ENCODE assay signal across 8 mouse cellular contexts in the genomic region with DNA sequence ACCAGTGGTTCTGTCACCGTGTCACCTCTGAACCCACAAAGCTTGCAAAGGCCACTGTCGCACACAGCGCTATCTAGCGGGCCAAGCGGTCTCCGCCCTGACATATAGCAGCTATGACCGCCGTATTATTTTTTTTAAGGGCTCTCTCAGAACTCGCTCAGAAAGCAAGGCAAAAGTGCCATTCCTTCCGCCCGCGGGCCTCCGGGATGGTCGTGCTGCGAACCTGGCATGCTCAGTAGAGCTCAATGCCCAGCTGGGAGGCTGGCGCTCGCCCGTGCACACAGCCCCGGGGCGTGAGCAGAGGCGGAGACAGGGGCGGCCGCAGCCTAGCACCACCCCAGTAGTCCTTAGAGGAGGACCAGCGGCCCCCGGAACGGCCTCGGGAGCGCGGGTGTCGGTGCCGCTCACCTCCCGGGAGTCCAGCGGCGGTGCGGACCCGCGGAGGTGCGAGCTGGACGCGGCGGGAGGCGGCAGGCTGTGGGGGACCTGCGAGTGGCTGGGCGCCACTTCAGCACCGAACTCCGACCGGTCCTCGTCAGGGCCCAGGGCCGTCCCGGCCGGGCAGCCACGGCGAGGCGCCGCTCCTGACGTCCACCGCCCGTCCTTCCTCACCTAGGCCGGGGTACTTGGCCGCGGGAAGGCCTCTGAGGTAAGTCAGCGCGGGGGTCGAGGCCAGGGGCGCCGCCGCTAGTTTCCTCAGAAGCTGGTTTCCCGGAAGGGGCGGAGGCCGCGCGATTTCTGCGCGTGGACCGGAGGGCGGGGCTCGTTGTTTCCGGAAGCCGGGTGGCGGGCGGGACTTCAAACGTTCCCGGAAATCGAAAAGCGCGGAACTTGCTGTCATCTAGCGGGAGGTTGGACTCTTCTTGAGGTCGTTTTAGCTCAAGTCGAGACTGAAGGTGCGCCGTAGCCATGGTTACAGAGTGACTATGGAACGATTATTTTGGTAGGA. TPM values are rescaled to one million over a fixed set of nuclear protein-coding genes. Genes with fewer than 3 reads are reported as not detected.
DNase-seq lines count a peak whose midpoint lies in the region; ATAC-seq and TF ChIP-seq lines count a peak whose summit lies in the region.

A gene (plus strand): TSS at position 306 of the 949 bp plus-strand sequence.
A gene (minus strand): TSS at position 737 of the 949 bp plus-strand sequence.

- no peaks in the 10 kb centered on the region for H3K27me3 ChIP-seq in megakaryocyte, embryonic 14.5 days (replicated peaks)

- H3K4me3 ChIP-seq in cortical plate, adult 2 months (ENCODE audit: insufficient read depth, low read length), result peak within 1 kb of the TSS; percentile 57
- H3K4me3 ChIP-seq in megakaryocyte, embryonic 14.5 days (replicated peaks), result peak within 1 kb of the TSS; percentile 99

- TF ChIP-seq POLR2A in cortical plate, adult 2 months (IDR thresholded peaks at IDR 0.05; ENCODE audit: extremely low read depth, insufficient read depth, low read length), result peak; percentile 49; the same call in 1 of the 2 replicates

- H3K4me1 ChIP-seq in cortical plate, adult 2 months (ENCODE audit: control insufficient read depth, insufficient read depth, low read length), result peaks cover 2% of the 10 kb centered on the region; the same call in 1 of the 2 replicates
- peaks cover 55% of the 10 kb centered on the region for H3K4me1 ChIP-seq in megakaryocyte, embryonic 14.5 days

- peaks cover 17% of the 10 kb centered on the region for H3K36me3 ChIP-seq in megakaryocyte, embryonic 14.5 days (replicated peaks; ENCODE audit: low read length)

- no peaks in the 10 kb centered on the region for H3K9me3 ChIP-seq in megakaryocyte, embryonic 14.5 days

- peak within 1 kb of the TSS; percentile 85 for H3K27ac ChIP-seq in cortical plate, adult 2 months (ENCODE audit: insufficient read depth, low read length)

- ATAC-seq in activated CD4-positive, CD25-positive, alpha-beta regulatory T cell, adult 4 months, result peak; percentile 90

- peak; percentile 22; the same call in 1 of the 2 replicates for TF ChIP-seq CTCF in cortical plate, adult 2 months (IDR thresholded peaks at IDR 0.05; ENCODE audit: extremely low read depth, insufficient read depth, low read length)

- peak; percentile 75 to 77 for DNase-seq in gastrocnemius, adult 8-10 months (ENCODE audit: low spot score in 2 of 2)
- DNase-seq in hindlimb bud, embryonic 11.5 days (ENCODE audit: extremely low spot score, low read depth, low spot score), result peak; percentile 37
- peak; percentile 81 to 84 for DNase-seq in left cerebral cortex, adult 8-10 months (ENCODE audit: low spot score in 2 of 2)
- DNase-seq in right cerebral cortex, postnatal 10 days (ENCODE audit: low spot score in 2 of 2), result peak; percentile 93 to 94
- peak; percentile 89 for DNase-seq in urinary bladder, postnatal 25 days (ENCODE audit: low spot score)

RNA-seq across cellular contexts. Expression of the first gene that starts in this region (rescaled TPM):
- polyA plus RNA-seq in activated CD4-positive, CD25-positive, alpha-beta regulatory T cell, adult 4 months (2017; shearing (Covaris generic)), result 10 to 100 TPM; 11.9 to 15.7 TPM
- polyA plus RNA-seq in cortical plate, adult 2 months (2012; rRNA removed), result 2.8 and 3.2 TPM in 2 replicates
- total RNA-seq in gastrocnemius, adult 8-10 months (2022), result 1 to 10 TPM; 2.3 to 3.6 (median 3.0) TPM
- 1 to 10 TPM; 6.1 to 6.9 (median 6.5) TPM for total RNA-seq in left cerebral cortex, adult 8-10 months (2022)
- polyA plus RNA-seq in megakaryocyte, embryonic 14.5 days (2012; ENCODE audit: insufficient read depth, low replicate concordance), result 3.4 and 8.7 TPM in 2 replicates

RNA-seq across cellular contexts. Expression of the second gene that starts in this region (rescaled TPM):
- 10 to 100 TPM; 36.4 to 41.2 TPM for polyA plus RNA-seq in activated CD4-positive, CD25-positive, alpha-beta regulatory T cell, adult 4 months (2017; shearing (Covaris generic))
- 47.0 and 50.5 TPM in 2 replicates for polyA plus RNA-seq in cortical plate, adult 2 months (2012; rRNA removed)
- 100 to 1,000 TPM; 146 to 334 (median 250) TPM for total RNA-seq in gastrocnemius, adult 8-10 months (2022)
- total RNA-seq in left cerebral cortex, adult 8-10 months (2022), result 10 to 100 TPM; 36.0 to 44.5 (median 39.3) TPM
- polyA plus RNA-seq in megakaryocyte, embryonic 14.5 days (2012; ENCODE audit: insufficient read depth, low replicate concordance), result 26.2 and 48.5 TPM in 2 replicates

Comparison
In these comparisons a context has a peak if more than half of its experiments do, and no peak if none do; other contexts are left out.
1. Peak in every context shown above with its lines: DNase-seq, ATAC-seq, H3K4me3 ChIP-seq and H3K27ac ChIP-seq.
2. DNase-seq: peak in every context shown above with its lines; median percentile 94 in right cerebral cortex, postnatal 10 days; 89 in urinary bladder, postnatal 25 days; 82 in left cerebral cortex, adult 8-10 months; 76 in gastrocnemius, adult 8-10 months; 37 in hindlimb bud, embryonic 11.5 days.